ENCODE assay signal across 23 mouse cellular contexts in genomic region chr19:55635488-55635887, GRCm38 (mm10).
DNase-seq lines count a peak whose midpoint lies in the region; ATAC-seq lines count a peak whose summit lies in the region.
"Had no signal": no experiment of that assay in that cellular context is flagged by ENCODE, and none has a peak within 500 bp of the region (broad histone marks: within the 10 kb centered on the region; RNA-seq: fewer than 3 reads in every experiment).

No protein-coding gene starts in this region.

- no peak; the same call in 1 of the 2 replicates for ATAC-seq in midbrain, embryonic 14.5 days (ENCODE audit: low FRiP score, low TSS enrichment)
- ATAC-seq in midbrain, embryonic 16.5 days: no peak
- ATAC-seq: CD4-positive, CD25-positive, alpha-beta regulatory T cell, adult 4 months had no signal

- no peak overlapping the region for H3K4me2 ChIP-seq in midbrain, embryonic 14.5 days (ENCODE audit: low read length)
- H3K4me2 ChIP-seq in midbrain, embryonic 16.5 days (ENCODE audit: low read length): no peak overlapping the region
- H3K4me2 ChIP-seq: kidney, embryonic 15.5 days; limb, embryonic 15.5 days; liver, embryonic 15.5 days; lung, embryonic 15.5 days had no signal

- H3K27me3 ChIP-seq in midbrain, embryonic 14.5 days (ENCODE audit: control insufficient read depth, insufficient read depth, low read length): 0 out of 2 replicates have a peak, but pooled peaks cover 4% of the 10 kb centered on the region
- no peaks in the 10 kb centered on the region for H3K27me3 ChIP-seq in midbrain, embryonic 16.5 days (ENCODE audit: control insufficient read depth, insufficient read depth, low read depth, low read length)
- H3K27me3 ChIP-seq: kidney, embryonic 15.5 days; limb, embryonic 15.5 days; lung, embryonic 15.5 days had no signal

- no peak overlapping the region for H3K27ac ChIP-seq in midbrain, embryonic 14.5 days (replicated peaks; ENCODE audit: low read depth, low read length)
- H3K27ac ChIP-seq in midbrain, embryonic 16.5 days (ENCODE audit: low read length): no peak overlapping the region
- H3K27ac ChIP-seq: embryonic facial prominence, embryonic 10.5 days; kidney, embryonic 15.5 days; limb, embryonic 15.5 days; liver, embryonic 15.5 days; lung, embryonic 15.5 days; macrophage had no signal

- WGBS in midbrain, embryonic 14.5 days: 16% methylated on average over 15 of the region's 15 CpGs
- WGBS in midbrain, embryonic 16.5 days: 35% methylated on average over 15 of the region's 15 CpGs

- H3K4me1 ChIP-seq in midbrain, embryonic 14.5 days (ENCODE audit: control insufficient read depth, insufficient read depth, low read length): peaks cover 4% of the 10 kb centered on the region; the same call in 1 of the 2 replicates
- H3K4me1 ChIP-seq in midbrain, embryonic 16.5 days (ENCODE audit: control insufficient read depth, insufficient read depth, low read length): no peaks in the 10 kb centered on the region
- H3K4me1 ChIP-seq: kidney, embryonic 15.5 days; liver, embryonic 15.5 days; lung, embryonic 15.5 days had no signal

- H3K9me3 ChIP-seq in midbrain, embryonic 14.5 days (ENCODE audit: control insufficient read depth, low read length): no peaks in the 10 kb centered on the region
- H3K9me3 ChIP-seq in midbrain, embryonic 16.5 days (replicated peaks; ENCODE audit: control insufficient read depth, low read length, poor library complexity, severe bottlenecking): no peaks in the 10 kb centered on the region
- H3K9me3 ChIP-seq: kidney, embryonic 15.5 days; limb, embryonic 15.5 days; liver, embryonic 15.5 days; lung, embryonic 15.5 days had no signal

- H3K9ac ChIP-seq in midbrain, embryonic 14.5 days (replicated peaks; ENCODE audit: low read length): no peak overlapping the region
- H3K9ac ChIP-seq in midbrain, embryonic 16.5 days (ENCODE audit: low read depth, low read length): no peak overlapping the region
- H3K9ac ChIP-seq: kidney, embryonic 15.5 days; limb, embryonic 15.5 days; liver, embryonic 15.5 days; lung, embryonic 15.5 days had no signal

- DNase-seq in embryo, embryonic 10 days (ENCODE audit: low spot score): peak; percentile 48
- DNase-seq in embryo, embryonic 9.5 days (ENCODE audit: extremely low spot score): no peak
- peak; percentile 78 for DNase-seq in midbrain, embryonic 14.5 days
- DNase-seq in embryo, embryonic 11 days: peak; percentile 53
- peak; percentile 51 for DNase-seq in mesoderm, embryonic 11.5 days (ENCODE audit: low read depth, low spot score)
- no peak for DNase-seq in kidney, postnatal 36 days
- DNase-seq in adrenal gland, postnatal 36 days: no peak
- DNase-seq: adrenal gland, postnatal 25 days; cerebellum, adult 11-12 months; cerebellum, postnatal 25 days; gastrocnemius, postnatal 36 days; kidney, adult 11 months; layer of hippocampus, adult 9-11 months; thymus, adult 18-20 months; thymus, postnatal 36 days had no signal

- H3K4me3 ChIP-seq in midbrain, embryonic 14.5 days (replicated peaks; ENCODE audit: low read depth, low read length): no peak overlapping the region
- H3K4me3 ChIP-seq in midbrain, embryonic 16.5 days (ENCODE audit: low read depth, low read length): no peak overlapping the region
- H3K4me3 ChIP-seq: embryonic facial prominence, embryonic 10.5 days; kidney, embryonic 15.5 days; limb, embryonic 15.5 days; liver, embryonic 15.5 days; lung, embryonic 15.5 days had no signal

- no peaks in the 10 kb centered on the region for H3K36me3 ChIP-seq in midbrain, embryonic 14.5 days (ENCODE audit: control insufficient read depth, insufficient read depth, low read length)
- H3K36me3 ChIP-seq in midbrain, embryonic 16.5 days (ENCODE audit: control insufficient read depth, insufficient read depth, low read length): no peaks in the 10 kb centered on the region
- H3K36me3 ChIP-seq: embryonic facial prominence, embryonic 10.5 days; kidney, embryonic 15.5 days; limb, embryonic 15.5 days; liver, embryonic 15.5 days; lung, embryonic 15.5 days had no signal

Comparison
In these comparisons a context has a peak if more than half of its experiments do, and no peak if none do; other contexts are left out.
1. DNase-seq: peak in embryo, embryonic 10 days (single experiment), midbrain, embryonic 14.5 days (single experiment), embryo, embryonic 11 days (single experiment) and mesoderm, embryonic 11.5 days (single experiment); none in embryo, embryonic 9.5 days (single experiment), kidney, postnatal 36 days (0 of 2) and adrenal gland, postnatal 36 days (0 of 2).